Mouse (Mus musculus) limb, embryonic 15.5 days (tissue): Measurements from ENCODE around the gene Ubac2. TPM values are rescaled to one million over a fixed set of nuclear protein-coding genes. Genes with fewer than 3 reads are reported as not detected.
"Not testable (repeated sequence)": the region's sequence is repeated elsewhere in the genome, so short reads cannot be mapped to it uniquely, and the experiment has no call there.

ENCODE experiments used
- ATAC-seq: fragments of 200-750 bp; cut with Nextera tagmentation; 2 replicates; pipeline ENCODE4 v1.8.0; 2017; ENCODE audit warnings: low read depth, moderate TSS enrichment; ENCODE audit not compliant: insufficient number of reproducible peaks, low FRiP score, low TSS enrichment
- H3K27ac ChIP-seq: fragments of 300-500 bp; sonication (generic); 2 replicates; pipeline ENCODE4 v1.5.1; 2015; ENCODE audit warnings: moderate library complexity, mild to moderate bottlenecking, inconsistent platforms
- H3K27me3 ChIP-seq: fragments of 300-500 bp; sonication (generic); 2 replicates; pipeline ENCODE4 v1.6.1; 2015; ENCODE audit warnings: inconsistent platforms
- H3K36me3 ChIP-seq: fragments of 300-500 bp; sonication (generic); 2 replicates; pipeline ENCODE4 v1.6.1; 2015; ENCODE audit warnings: inconsistent platforms
- H3K4me1 ChIP-seq: fragments of 300-500 bp; sonication (generic); 2 replicates; pipeline ENCODE4 v1.6.1; 2015; ENCODE audit warnings: inconsistent platforms
- H3K4me2 ChIP-seq: fragments of 300-500 bp; sonication (generic); 2 replicates; pipeline ENCODE4 v1.6.1; 2015; ENCODE audit warnings: mild to moderate bottlenecking, inconsistent platforms
- H3K4me3 ChIP-seq: fragments of 300-500 bp; sonication (generic); 2 replicates; pipeline ENCODE4 v1.5.1; 2015; ENCODE audit warnings: mild to moderate bottlenecking, inconsistent platforms
- H3K9ac ChIP-seq: fragments of 300-500 bp; sonication (generic); 2 replicates; pipeline ENCODE4 v1.6.1; 2015; ENCODE audit warnings: inconsistent platforms
- H3K9me3 ChIP-seq: fragments of 300-500 bp; sonication (generic); 2 replicates; pipeline ENCODE4 v1.6.1; 2016; ENCODE audit warnings: inconsistent platforms
- WGBS: fragments of 180-500 bp; shearing (Covaris S2); methylation state at CpG from one replicate; pipeline ENCODE4 v1.1.7; 2015; 5-methylcytosine and 5-hydroxymethylcytosine counted together
- polyA plus RNA-seq: library from polyadenylated mRNA; unstranded; fragments of >200 nt; fragmentation: Nextera tagmentation; extraction: Ambion mirVana; gene quantifications from 2 replicates; pipeline ENCODE4 v1.2.1, GENCODE M21; 2015

The Ubac2 gene
- 65.2 and 69.5 TPM in 2 replicates for polyA plus RNA-seq

- Histone ChIP-seq H3K9me3 (no peaks in the 10 kb centered on the region), H3K27ac (peak within 1 kb of the TSS; percentile 94), H3K27me3 (no peaks in the 10 kb centered on the region), H3K36me3 (0 out of 2 replicates have a peak, but pooled peaks cover 2% of the 10 kb centered on the region), H3K4me1 (peaks cover 8% of the 10 kb centered on the region; the same call in 1 of the 2 replicates), H3K9ac (peak within 1 kb of the TSS; percentile 90), H3K4me2 (peak within 1 kb of the TSS; percentile 85), H3K4me3 (peak within 1 kb of the TSS; percentile 96)
- ATAC-seq, result peak; percentile 98
- under 1% methylated on average over 61 of the region's 61 CpGs for WGBS
Observed at GRCm38 (mm10) chr14:121878176-121878858, at the start of gene Ubac2. Gene Ubac2 (plus strand): TSS chr14:121878620.

- 79% methylated on average over 4 of the region's 4 CpGs for WGBS
- Histone ChIP-seq H3K36me3 (no peaks in the 10 kb centered on the region), H3K27me3 (no peaks in the 10 kb centered on the region), H3K4me1 (peaks cover 9% of the 10 kb centered on the region), H3K9ac (no peak overlapping the region), H3K27ac (no peak overlapping the region), H3K9me3 (no peaks in the 10 kb centered on the region), H3K4me3 (no peak overlapping the region), H3K4me2 (no peak overlapping the region)
- ATAC-seq, result no peak
Observed at GRCm38 (mm10) chr14:121829816-121830442, 48.5 kb upstream of the Ubac2 start.

DNA sequence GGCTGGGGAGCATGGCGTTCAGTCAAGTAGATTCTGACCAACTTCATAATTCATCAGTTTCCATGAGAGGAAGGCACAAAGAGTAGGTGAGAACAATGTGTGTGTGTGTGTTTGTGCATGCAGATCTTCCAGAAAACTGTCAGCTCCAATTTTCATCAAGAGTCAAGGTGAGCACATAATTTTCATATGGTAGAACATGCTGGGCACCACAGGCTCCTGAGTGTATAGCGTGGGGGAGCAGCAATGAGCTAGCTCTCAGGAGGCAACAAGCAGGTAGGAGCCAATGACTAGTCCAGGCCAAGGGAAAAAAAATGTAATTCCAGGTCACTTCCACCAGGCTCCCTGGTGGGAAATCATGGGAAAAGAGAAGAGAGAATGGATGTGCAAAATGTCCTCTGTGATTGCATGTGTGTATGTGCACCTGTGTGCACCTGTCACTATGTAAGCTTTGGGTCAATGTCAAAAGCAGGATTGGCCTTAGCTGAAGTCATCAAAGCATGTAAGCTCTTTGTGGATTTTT, 45.4 kb upstream of the Ubac2 start:
- WGBS, result 81% methylated on average over 2 of the region's 2 CpGs

DNA sequence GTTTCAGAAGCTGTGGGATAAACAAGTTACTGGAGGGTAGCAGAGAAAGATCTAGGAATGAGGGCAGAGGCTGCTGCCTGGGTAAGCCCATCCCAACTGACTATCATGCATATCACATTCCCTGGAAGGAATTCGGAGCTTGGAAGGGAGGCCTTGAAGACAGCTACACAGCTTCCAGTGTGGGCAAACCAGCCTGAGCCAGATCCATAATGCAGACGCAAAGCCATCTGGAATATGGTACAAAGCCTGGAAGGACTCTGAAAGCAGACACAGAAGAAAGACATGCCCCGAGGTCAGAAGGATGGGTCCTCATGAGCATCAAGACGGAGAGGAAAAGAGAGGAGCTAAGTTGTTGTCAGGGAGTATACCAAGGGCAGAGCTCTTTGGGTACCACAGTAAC, 40.3 kb upstream of the Ubac2 start:
- Histone ChIP-seq H3K4me2 (no peak overlapping the region), H3K27me3 (no peaks in the 10 kb centered on the region), H3K27ac (no peak overlapping the region), H3K9ac (no peak overlapping the region), H3K4me3 (no peak overlapping the region), H3K9me3 (0 out of 2 replicates have a peak, but pooled peaks cover 7% of the 10 kb centered on the region), H3K36me3 (no peaks in the 10 kb centered on the region), H3K4me1 (no peaks in the 10 kb centered on the region)
- ATAC-seq, result no peak
- WGBS, result 78% methylated on average over 4 of the region's 4 CpGs

More for the DNA sequence above, 45.4 kb upstream of the Ubac2 start:
- no peak for ATAC-seq
- Histone ChIP-seq H3K36me3 (no peaks in the 10 kb centered on the region), H3K9me3 (no peaks in the 10 kb centered on the region), H3K4me2 (no peak overlapping the region), H3K4me3 (no peak overlapping the region), H3K27ac (no peak overlapping the region), H3K27me3 (no peaks in the 10 kb centered on the region), H3K9ac (no peak overlapping the region), H3K4me1 (no peaks in the 10 kb centered on the region)

DNA sequence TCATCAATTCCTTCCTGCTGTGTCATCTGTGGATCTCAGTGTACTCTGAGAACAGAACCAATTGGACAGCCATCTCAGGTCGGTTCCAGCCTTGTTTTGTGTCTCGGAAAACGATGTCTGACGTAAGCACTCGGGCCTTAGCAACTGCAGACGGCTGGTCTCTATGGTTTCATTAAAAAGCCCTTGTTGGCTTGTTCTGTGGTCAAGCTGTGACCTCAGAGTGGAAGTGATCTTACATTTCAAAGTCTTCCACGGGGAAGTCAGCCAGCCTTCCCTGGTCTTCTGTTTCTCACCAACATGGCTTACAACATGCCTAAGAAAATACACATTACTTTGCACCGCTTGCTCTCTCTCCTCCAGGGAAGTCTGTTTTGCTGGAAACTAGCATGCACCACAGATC, 38.2 kb upstream of the Ubac2 start:
- WGBS, result 81% methylated on average over 8 of the region's 8 CpGs

DNA sequence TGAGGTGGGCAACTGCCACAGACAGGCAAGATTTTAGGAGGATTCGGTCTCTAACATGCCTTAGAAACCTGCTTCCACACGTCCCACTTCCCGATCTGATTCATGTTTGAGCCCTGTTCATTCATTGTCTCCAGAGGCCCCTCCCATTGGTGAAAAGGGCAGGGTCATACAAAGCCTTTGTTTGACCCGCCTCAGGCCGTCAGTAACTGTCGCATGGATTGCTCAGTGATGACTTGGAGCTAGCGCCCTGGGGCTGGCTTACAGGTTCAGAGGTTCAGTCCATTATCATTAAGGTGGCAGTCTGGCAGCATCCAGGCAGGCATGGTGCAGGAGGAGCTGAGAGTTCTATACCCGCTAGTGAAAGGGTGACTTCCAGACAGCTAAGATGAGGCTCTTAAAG, 33.9 kb upstream of the Ubac2 start:
- WGBS, result 66% methylated on average over 8 of the region's 8 CpGs
- ATAC-seq, result no peak
- Histone ChIP-seq H3K27ac (no peak overlapping the region), H3K4me3 (no peak overlapping the region), H3K9ac (no peak overlapping the region), H3K4me1 (no peaks in the 10 kb centered on the region), H3K9me3 (no peaks in the 10 kb centered on the region), H3K27me3 (no peaks in the 10 kb centered on the region), H3K36me3 (no peaks in the 10 kb centered on the region), H3K4me2 (no peak overlapping the region)

More for the DNA sequence above, 38.2 kb upstream of the Ubac2 start:
- Histone ChIP-seq H3K4me2 (no peak overlapping the region), H3K4me3 (no peak overlapping the region), H3K4me1 (no peaks in the 10 kb centered on the region), H3K9me3 (0 out of 2 replicates have a peak, but pooled peaks cover 7% of the 10 kb centered on the region), H3K9ac (no peak overlapping the region), H3K27ac (no peak overlapping the region), H3K36me3 (no peaks in the 10 kb centered on the region), H3K27me3 (no peaks in the 10 kb centered on the region)
- no peak for ATAC-seq

DNA sequence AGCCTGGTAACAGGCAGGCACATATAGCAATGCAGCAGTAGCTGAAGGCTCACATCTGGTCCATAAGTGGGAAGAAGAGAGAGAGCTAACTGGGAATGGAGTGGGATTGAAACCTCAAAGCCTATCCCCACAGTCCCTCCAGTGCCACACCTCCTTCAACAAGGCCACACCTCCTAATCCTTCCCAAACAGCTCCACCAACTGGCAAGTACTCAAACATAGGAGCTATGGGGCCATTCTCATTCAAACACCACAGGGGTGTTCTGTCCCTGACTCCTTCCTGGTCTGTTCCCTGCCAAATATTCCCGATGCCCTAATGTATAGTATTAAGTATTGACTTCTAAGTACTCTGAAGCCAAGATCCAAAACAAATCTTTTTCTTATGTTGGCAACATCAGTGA, 27.2 kb upstream of the Ubac2 start:
- Histone ChIP-seq H3K4me3 (no peak overlapping the region), H3K27ac (no peak overlapping the region), H3K9ac (no peak overlapping the region), H3K4me1 (no peaks in the 10 kb centered on the region), H3K27me3 (no peaks in the 10 kb centered on the region), H3K36me3 (no peaks in the 10 kb centered on the region), H3K9me3 (no peaks in the 10 kb centered on the region), H3K4me2 (no peak overlapping the region)
- no peak; the same call in 1 of the 2 replicates for ATAC-seq
- WGBS, result 93% methylated on average over 1 of the region's 1 CpGs

GRCm38 (mm10) chr14:121852531-121852930, 25.9 kb upstream of the Ubac2 start:
- Histone ChIP-seq H3K9me3 (no peaks in the 10 kb centered on the region), H3K4me2 (no peak overlapping the region), H3K9ac (no peak overlapping the region), H3K27ac (no peak overlapping the region), H3K4me3 (no peak overlapping the region), H3K36me3 (no peaks in the 10 kb centered on the region), H3K27me3 (no peaks in the 10 kb centered on the region), H3K4me1 (no peaks in the 10 kb centered on the region)
- 62% methylated on average over 8 of the region's 8 CpGs for WGBS
- no peak for ATAC-seq

DNA sequence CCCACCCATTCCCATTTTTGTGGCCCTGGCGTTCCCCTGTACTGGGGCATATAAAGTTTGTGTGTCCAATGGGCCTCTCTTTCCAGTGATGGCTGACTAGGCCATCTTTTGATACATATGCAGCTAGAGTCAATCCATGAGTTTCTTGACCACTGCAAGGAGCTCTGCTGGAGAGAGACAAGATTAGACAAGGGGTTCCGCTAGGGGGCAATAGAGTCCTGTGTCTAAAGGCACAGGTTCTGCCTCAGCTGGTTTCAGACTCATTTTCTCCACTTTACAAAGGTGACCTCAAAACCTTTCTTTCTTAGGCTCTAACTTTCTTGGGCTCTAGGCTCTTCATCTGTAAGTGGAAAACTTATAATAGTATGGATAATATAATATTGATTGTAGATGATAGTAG, 13.3 kb upstream of the Ubac2 start:
- not testable (repeated sequence) for H3K27ac ChIP-seq, ATAC-seq, H3K36me3 ChIP-seq, H3K27me3 ChIP-seq, H3K4me3 ChIP-seq, H3K9me3 ChIP-seq, H3K4me1 ChIP-seq, H3K4me2 ChIP-seq, H3K9ac ChIP-seq
- WGBS, result 13% methylated on average over 2 of the region's 2 CpGs

- Histone ChIP-seq H3K4me2 (no peak overlapping the region), H3K27me3 (no peaks in the 10 kb centered on the region; the same call in 1 of the 2 replicates), H3K27ac (no peak overlapping the region), H3K9ac (no peak overlapping the region), H3K36me3 (no peaks in the 10 kb centered on the region), H3K4me1 (no peaks in the 10 kb centered on the region), H3K9me3 (no peaks in the 10 kb centered on the region), H3K4me3 (no peak overlapping the region)
- no peak for ATAC-seq
- 69% methylated on average over 3 of the region's 3 CpGs for WGBS
Observed at GRCm38 (mm10) chr14:121866574-121866973, 11.8 kb upstream of the Ubac2 start.

- Histone ChIP-seq H3K4me3 (no peak overlapping the region), H3K9ac (no peak overlapping the region), H3K27me3 (no peaks in the 10 kb centered on the region), H3K4me2 (no peak overlapping the region), H3K27ac (peak overlapping the region; percentile 69), H3K4me1 (no peaks in the 10 kb centered on the region), H3K36me3 (no peaks in the 10 kb centered on the region), H3K9me3 (no peaks in the 10 kb centered on the region)
- 48% methylated on average over 1 of the region's 1 CpGs for WGBS
- ATAC-seq, result peak; percentile 64; the same call in 1 of the 2 replicates
Observed at GRCm38 (mm10) chr14:121869111-121869510, 9.3 kb upstream of the Ubac2 start.

DNA sequence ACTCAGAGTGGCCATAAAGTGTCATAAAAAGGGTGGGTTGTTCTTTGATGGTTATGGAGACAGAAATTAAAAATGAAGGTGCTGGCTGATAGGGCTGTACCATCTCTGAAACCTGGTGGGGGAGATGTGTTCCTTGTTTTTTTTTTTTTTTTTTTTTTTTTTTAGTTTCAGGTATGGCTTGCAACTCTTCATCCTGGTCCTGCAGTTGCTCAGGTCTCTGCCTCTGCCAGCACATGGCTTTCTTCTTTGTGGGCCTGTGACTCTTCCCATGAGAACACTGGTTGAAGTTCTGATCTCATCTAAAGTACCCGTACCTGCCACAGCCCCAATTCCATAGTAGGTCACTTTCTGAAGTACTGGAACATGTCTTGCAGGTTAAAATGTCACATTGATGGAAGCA, 5.7 kb upstream of the Ubac2 start:
- Histone ChIP-seq H3K4me1 (no peaks in the 10 kb centered on the region; the same call in 1 of the 2 replicates), H3K9me3 (no peaks in the 10 kb centered on the region), H3K4me3 (no peak overlapping the region), H3K36me3 (no peaks in the 10 kb centered on the region), H3K4me2 (no peak overlapping the region), H3K9ac (no peak overlapping the region), H3K27me3 (no peaks in the 10 kb centered on the region), H3K27ac (no peak overlapping the region)
- ATAC-seq, result no peak
- 84% methylated on average over 1 of the region's 1 CpGs for WGBS
